In genomic region chr11:58903511-58904409, GRCm38 (mm10) we compare ENCODE assay signal across 8 mouse cellular contexts. TPM values are rescaled to one million over a fixed set of nuclear protein-coding genes. Genes with fewer than 3 reads are reported as not detected.
DNase-seq lines count a peak whose midpoint lies in the region; ATAC-seq and TF ChIP-seq lines count a peak whose summit lies in the region.

Zfp39 (minus strand) TSS chr11:58904225.

- H3K36me3 ChIP-seq in ES-E14 (ENCODE audit: control insufficient read depth, insufficient read depth, low read length, poor library complexity, severe bottlenecking): peaks cover 8% of the 10 kb centered on the region; the same call in 1 of the 2 replicates
- H3K36me3 ChIP-seq in forebrain, embryonic 14.5 days (ENCODE audit: control insufficient read depth, insufficient read depth, low read length): peaks cover 27% of the 10 kb centered on the region
- H3K36me3 ChIP-seq in liver, postnatal 0 days (replicated peaks; ENCODE audit: insufficient read depth, low read length): peaks cover 24% of the 10 kb centered on the region
- peaks cover 29% of the 10 kb centered on the region for H3K36me3 ChIP-seq in neural tube, embryonic 13.5 days

- in situ Hi-C loops in ES-E14 (cut with MboI; ENCODE audit: low sequenced_read_pairs in 2 of 2, unreplicated experiment in 2 of 2): no loop called here

- no peak; the same call in 1 of the 2 replicates for TF ChIP-seq CTCF in liver, postnatal 0 days (IDR thresholded peaks at IDR 0.05; ENCODE audit: low read depth)

- H3K4me1 ChIP-seq in ES-E14 (ENCODE audit: control insufficient read depth in 2 of 2, insufficient read depth in 2 of 2, low read length in 2 of 2, poor library complexity in 1 of 2): peaks cover 0 to 4% of the 10 kb centered on the region in 2 experiments; a peak in 1 of 4 replicates
- peaks cover 7% of the 10 kb centered on the region for H3K4me1 ChIP-seq in forebrain, embryonic 14.5 days (ENCODE audit: control insufficient read depth, insufficient read depth, low read length)
- H3K4me1 ChIP-seq in liver, postnatal 0 days (ENCODE audit: insufficient read depth): peaks cover 25% of the 10 kb centered on the region
- H3K4me1 ChIP-seq in neural tube, embryonic 13.5 days (replicated peaks): peaks cover 30% of the 10 kb centered on the region

- peak within 1 kb of the TSS; percentile 85 for H3K4me2 ChIP-seq in forebrain, embryonic 14.5 days (ENCODE audit: low read length)
- peak within 1 kb of the TSS; percentile 87 for H3K4me2 ChIP-seq in liver, postnatal 0 days (ENCODE audit: low read depth, low read length)
- H3K4me2 ChIP-seq in neural tube, embryonic 13.5 days: peak within 1 kb of the TSS; percentile 87

- H3K9ac ChIP-seq in ES-E14 (ENCODE audit: insufficient read depth, low read depth, low read length, poor library complexity, severe bottlenecking): peak within 1 kb of the TSS; percentile 87
- peak within 1 kb of the TSS; percentile 92 for H3K9ac ChIP-seq in forebrain, embryonic 14.5 days (ENCODE audit: low read length)
- H3K9ac ChIP-seq in liver, postnatal 0 days (replicated peaks): peak within 1 kb of the TSS; percentile 88
- peak within 1 kb of the TSS; percentile 89 for H3K9ac ChIP-seq in neural tube, embryonic 13.5 days

- no peak; the same call in 1 of the 2 replicates for TF ChIP-seq EP300 in liver, postnatal 0 days (IDR thresholded peaks at IDR 0.05; ENCODE audit: low read depth)

- H3K9me3 ChIP-seq in ES-E14 (ENCODE audit: control insufficient read depth, insufficient read depth, low read depth, low read length): no peaks in the 10 kb centered on the region
- no peaks in the 10 kb centered on the region for H3K9me3 ChIP-seq in forebrain, embryonic 14.5 days (replicated peaks; ENCODE audit: control insufficient read depth, low read length)
- H3K9me3 ChIP-seq in liver, postnatal 0 days (ENCODE audit: low read length): no peaks in the 10 kb centered on the region
- H3K9me3 ChIP-seq in neural tube, embryonic 13.5 days: no peaks in the 10 kb centered on the region

- H3K4me3 ChIP-seq in ES-E14 (ENCODE audit: insufficient read depth in 1 of 2, low read depth in 1 of 2, low read length in 2 of 2, poor library complexity in 1 of 2, severe bottlenecking in 1 of 2): peak within 1 kb of the TSS; percentile 86 to 87
- peak within 1 kb of the TSS; percentile 78 for H3K4me3 ChIP-seq in forebrain, embryonic 14.5 days (ENCODE audit: low read depth, low read length)
- H3K4me3 ChIP-seq in liver, postnatal 0 days (ENCODE audit: low read depth, low read length): peak within 1 kb of the TSS; percentile 67
- peak within 1 kb of the TSS; percentile 63 for H3K4me3 ChIP-seq in neural tube, embryonic 13.5 days

- DNase-seq in ES-E14 (ENCODE audit: low read depth, low spot score): peak; percentile 89
- DNase-seq in cerebellum, adult 11 months: peak; percentile 96
- peak; percentile 95 for DNase-seq in forebrain, embryonic 14.5 days (ENCODE audit: low spot score)
- peak; percentile 97 for DNase-seq in heart, postnatal 14 days
- DNase-seq in layer of hippocampus, adult 11-12 months (ENCODE audit: low spot score): peak; percentile 95
- peak; percentile 97 for DNase-seq in liver, postnatal 0 days
- DNase-seq in telencephalon, adult 2 months (ENCODE audit: low read depth, low spot score): peak; percentile 86

- ATAC-seq in forebrain, embryonic 14.5 days: peak; percentile 100
- ATAC-seq in liver, postnatal 0 days: peak; percentile 93
- ATAC-seq in neural tube, embryonic 13.5 days (ENCODE audit: low read depth): peak; percentile 99

- no peak within 1 kb of the TSS for H3K27ac ChIP-seq in ES-E14 (ENCODE audit: insufficient read depth, low read depth, low read length, poor library complexity, severe bottlenecking)
- peak within 1 kb of the TSS; percentile 64; the same call in 1 of the 2 replicates for H3K27ac ChIP-seq in forebrain, embryonic 14.5 days (ENCODE audit: low read depth, low read length)
- H3K27ac ChIP-seq in liver, postnatal 0 days (ENCODE audit: low read depth): peak within 1 kb of the TSS; percentile 96
- H3K27ac ChIP-seq in neural tube, embryonic 13.5 days (replicated peaks): peak within 1 kb of the TSS; percentile 84

- no peaks in the 10 kb centered on the region for H3K27me3 ChIP-seq in forebrain, embryonic 14.5 days (replicated peaks; ENCODE audit: control insufficient read depth, insufficient read depth, low read length)
- no peaks in the 10 kb centered on the region for H3K27me3 ChIP-seq in liver, postnatal 0 days (ENCODE audit: insufficient read depth, low read length)
- no peaks in the 10 kb centered on the region for H3K27me3 ChIP-seq in neural tube, embryonic 13.5 days

- intact Hi-C loops in heart, postnatal 14 days (cut with DNase I): loop anchor here (5.0 kb wide), 1 partner anchor 56 kb away; the partner anchor contains the start of gene Gm12258

- under 1% methylated on average over 40 of the region's 40 CpGs for WGBS in forebrain, embryonic 14.5 days
- under 1% methylated on average over 40 of the region's 40 CpGs for WGBS in liver, postnatal 0 days (ENCODE audit: insufficient replicate concordance)
- under 1% methylated on average over 40 of the region's 40 CpGs for WGBS in neural tube, embryonic 13.5 days

TF ChIP-seq in ES-E14, 5 proteins besides CTCF, POLR2A, EP300 and RAD21:
- peak; percentile 69 for TF ChIP-seq CHD2 (IDR thresholded peaks at IDR 0.05; ENCODE audit: low read depth, low read length)
- TF ChIP-seq ZNF384 (IDR thresholded peaks at IDR 0.05; ENCODE audit: low read depth, low read length): no peak

RNA-seq across cellular contexts. Expression of gene Zfp39, which starts in this region (rescaled TPM):
- total RNA-seq in ES-E14 (2012; rRNA removed): 3.0 and 3.4 TPM in 2 replicates
- 5.5 and 6.7 TPM in 2 replicates for polyA plus RNA-seq in forebrain, embryonic 14.5 days (2014; fragmentation: Nextera tagmentation; extraction: Ambion mirVana)
- total RNA-seq in heart, postnatal 14 days (2021): 1 to 10 TPM; 3.5 to 3.9 TPM
- polyA plus RNA-seq in liver, postnatal 0 days (2015; fragmentation: Nextera tagmentation; extraction: Ambion mirVana): 2.8 and 3.1 TPM in 2 replicates
- 6.3 and 7.8 TPM in 2 replicates for polyA plus RNA-seq in neural tube, embryonic 13.5 days (2015; fragmentation: Nextera tagmentation; extraction: Ambion mirVana)
